Mouse (Mus musculus): ENCODE measurements around the gene Jak3. TPM values are rescaled to one million over a fixed set of nuclear protein-coding genes. Genes with fewer than 3 reads are reported as not detected.

Gene Jak3
- polyA plus RNA-seq, 1 experiment from 2014 or later: 3.4 TPM

DNA sequence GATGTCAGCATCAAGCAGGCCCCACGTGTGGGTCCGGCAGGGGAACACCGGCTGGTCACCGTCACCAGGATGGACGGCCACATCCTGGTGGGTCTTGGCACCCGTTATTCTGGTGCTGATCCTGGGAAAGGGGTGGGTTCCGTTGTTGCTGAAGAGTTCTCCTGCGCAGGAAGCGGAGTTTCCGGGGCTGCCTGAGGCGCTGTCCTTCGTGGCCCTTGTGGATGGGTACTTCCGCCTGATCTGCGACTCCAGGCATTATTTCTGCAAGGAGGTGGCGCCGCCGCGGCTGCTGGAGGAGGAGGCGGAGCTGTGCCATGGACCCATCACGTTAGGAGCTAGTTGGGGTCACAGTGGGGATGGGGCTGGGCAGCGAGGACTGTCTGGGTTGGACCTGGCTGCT lies 4.4 kb downstream of the Jak3 start:
- H3K4me2 ChIP-seq (ENCODE audit: low read length): no peak overlapping the region
- H3K9me3 ChIP-seq (ENCODE audit: control insufficient read depth, low read length): no peaks in the 10 kb centered on the region
- no peak for ATAC-seq
- no peak overlapping the region for H3K9ac ChIP-seq (replicated peaks; ENCODE audit: low read depth, low read length)
- H3K4me1 ChIP-seq (replicated peaks; ENCODE audit: control insufficient read depth, insufficient read depth, low read length): peaks cover 15% of the 10 kb centered on the region
- no peak overlapping the region for H3K4me3 ChIP-seq (replicated peaks; ENCODE audit: low read length)
- 3% methylated on average over 21 of the region's 21 CpGs for WGBS
- no peak overlapping the region for H3K27ac ChIP-seq (ENCODE audit: low read length)
- peaks cover 76% of the 10 kb centered on the region for H3K27me3 ChIP-seq (replicated peaks; ENCODE audit: control insufficient read depth, insufficient read depth, low read length)
- no peaks in the 10 kb centered on the region for H3K36me3 ChIP-seq (ENCODE audit: control insufficient read depth, insufficient read depth)

DNA sequence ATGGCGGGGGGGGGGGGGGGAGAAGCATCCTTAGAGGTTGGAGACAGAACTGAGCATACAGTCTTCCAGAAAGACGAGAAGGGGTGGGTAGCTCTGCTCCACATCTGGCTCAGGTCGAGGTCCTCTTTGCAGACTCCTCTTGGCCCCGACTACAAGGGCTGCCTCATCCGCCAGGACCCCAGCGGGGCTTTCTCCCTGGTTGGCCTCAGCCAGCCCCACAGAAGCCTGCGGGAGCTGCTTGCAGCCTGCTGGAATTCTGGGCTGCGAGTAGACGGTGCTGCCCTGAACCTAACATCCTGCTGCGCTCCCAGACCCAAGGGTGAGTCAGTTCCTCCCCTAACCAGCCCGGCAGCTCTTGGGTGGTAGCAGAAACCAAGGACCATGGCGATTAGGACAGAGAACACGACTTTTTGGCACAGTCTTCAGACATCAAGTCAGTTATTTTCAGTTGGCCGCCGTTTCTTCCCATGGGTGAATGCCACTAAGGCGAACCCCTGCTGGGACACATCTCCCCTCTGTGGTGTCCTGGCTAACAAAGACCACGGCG lies 5.3 kb downstream of the Jak3 start:
- no peaks in the 10 kb centered on the region for H3K36me3 ChIP-seq (ENCODE audit: control insufficient read depth, insufficient read depth)
- ATAC-seq: no peak
- peaks cover 85% of the 10 kb centered on the region for H3K27me3 ChIP-seq (replicated peaks; ENCODE audit: control insufficient read depth, insufficient read depth, low read length)
- peaks cover 22% of the 10 kb centered on the region for H3K4me1 ChIP-seq (replicated peaks; ENCODE audit: control insufficient read depth, insufficient read depth, low read length)
- H3K4me3 ChIP-seq (replicated peaks; ENCODE audit: low read length): no peak overlapping the region
- 5% methylated on average over 18 of the region's 18 CpGs for WGBS
- no peak overlapping the region for H3K27ac ChIP-seq (ENCODE audit: low read length)
- H3K4me2 ChIP-seq (ENCODE audit: low read length): no peak overlapping the region
- H3K9me3 ChIP-seq (ENCODE audit: control insufficient read depth, low read length): no peaks in the 10 kb centered on the region
- no peak overlapping the region for H3K9ac ChIP-seq (replicated peaks; ENCODE audit: low read depth, low read length)

DNA sequence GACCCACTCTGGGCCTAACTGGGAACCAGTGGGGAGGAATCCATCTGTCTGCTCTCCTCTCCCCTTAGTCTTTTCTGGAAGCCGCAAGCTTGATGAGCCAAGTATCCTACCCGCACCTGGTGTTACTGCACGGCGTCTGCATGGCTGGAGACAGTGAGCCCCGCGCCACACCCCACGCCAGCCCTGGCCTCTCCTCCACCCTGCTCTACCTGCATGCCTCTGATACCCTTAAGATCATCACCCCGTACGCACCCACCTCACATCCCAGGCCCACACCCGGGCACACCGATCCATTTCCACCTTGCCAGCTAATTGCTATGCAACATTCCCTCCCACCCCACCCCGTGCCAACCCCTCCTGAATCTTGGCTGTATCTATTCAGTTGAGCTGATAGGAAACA lies 6.7 kb downstream of the Jak3 start:
- no peaks in the 10 kb centered on the region for H3K9me3 ChIP-seq (ENCODE audit: control insufficient read depth, low read length)
- no peak overlapping the region for H3K4me3 ChIP-seq (replicated peaks; ENCODE audit: low read length)
- H3K36me3 ChIP-seq (ENCODE audit: control insufficient read depth, insufficient read depth): no peaks in the 10 kb centered on the region
- H3K27ac ChIP-seq (ENCODE audit: low read length): no peak overlapping the region
- H3K4me1 ChIP-seq (replicated peaks; ENCODE audit: control insufficient read depth, insufficient read depth, low read length): peaks cover 20% of the 10 kb centered on the region
- 43% methylated on average over 12 of the region's 12 CpGs for WGBS
- peaks cover 98% of the 10 kb centered on the region for H3K27me3 ChIP-seq (replicated peaks; ENCODE audit: control insufficient read depth, insufficient read depth, low read length)
- ATAC-seq: no peak
- H3K4me2 ChIP-seq (ENCODE audit: low read length): no peak overlapping the region
- no peak overlapping the region for H3K9ac ChIP-seq (replicated peaks; ENCODE audit: low read depth, low read length)

DNA sequence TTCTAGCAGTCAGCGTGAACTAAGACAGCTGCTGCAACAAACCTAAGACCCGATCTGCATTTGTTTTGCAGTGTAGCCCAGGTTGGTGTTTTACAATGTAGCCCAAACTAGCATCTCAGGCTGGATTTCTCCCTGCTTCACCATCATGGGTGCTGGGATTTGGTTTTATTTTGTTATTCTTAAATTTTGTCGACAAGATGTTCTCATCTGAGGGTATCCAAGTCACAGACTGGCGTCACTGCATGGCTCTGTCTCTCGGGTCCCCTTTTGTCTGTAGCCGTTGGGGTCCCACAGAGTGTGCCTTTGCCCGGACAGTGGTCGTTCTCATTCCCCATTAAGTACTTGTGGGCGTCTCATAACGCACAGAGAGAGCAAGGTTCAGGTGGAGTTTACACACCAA lies 8.6 kb downstream of the Jak3 start:
- H3K4me3 ChIP-seq (replicated peaks; ENCODE audit: low read length): no peak overlapping the region
- no peaks in the 10 kb centered on the region for H3K9me3 ChIP-seq (ENCODE audit: control insufficient read depth, low read length)
- no peak overlapping the region for H3K4me2 ChIP-seq (ENCODE audit: low read length)
- peaks cover 98% of the 10 kb centered on the region for H3K27me3 ChIP-seq (replicated peaks; ENCODE audit: control insufficient read depth, insufficient read depth, low read length)
- no peak overlapping the region for H3K27ac ChIP-seq (ENCODE audit: low read length)
- H3K4me1 ChIP-seq (replicated peaks; ENCODE audit: control insufficient read depth, insufficient read depth, low read length): peaks cover 16% of the 10 kb centered on the region
- H3K36me3 ChIP-seq (ENCODE audit: control insufficient read depth, insufficient read depth): no peaks in the 10 kb centered on the region
- H3K9ac ChIP-seq (replicated peaks; ENCODE audit: low read depth, low read length): no peak overlapping the region
- 8% methylated on average over 10 of the region's 10 CpGs for WGBS
- no peak for ATAC-seq

DNA sequence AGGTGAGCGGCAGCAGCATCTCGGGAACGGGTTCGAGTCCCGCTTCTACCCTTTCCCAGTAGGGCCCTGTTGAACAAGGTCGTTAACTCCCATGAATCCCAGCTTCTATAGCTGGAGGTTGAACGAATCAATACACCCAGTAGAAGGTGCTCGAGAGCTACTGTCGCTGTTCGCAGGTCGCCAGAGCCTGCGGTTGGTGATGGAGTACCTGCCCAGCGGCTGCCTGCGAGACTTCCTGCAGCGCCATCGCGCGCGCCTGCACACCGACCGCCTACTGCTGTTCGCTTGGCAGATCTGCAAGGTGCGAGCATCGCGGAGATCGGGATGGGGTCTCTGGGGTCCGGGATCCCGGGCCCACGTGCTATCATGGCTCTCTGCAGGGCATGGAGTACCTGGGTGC lies 9.5 kb downstream of the Jak3 start:
- Histone ChIP-seq H3K4me1 (replicated peaks; ENCODE audit: control insufficient read depth, insufficient read depth, low read length) (peaks cover 12% of the 10 kb centered on the region), H3K27ac (ENCODE audit: low read length) (no peak overlapping the region), H3K4me2 (ENCODE audit: low read length) (peak overlapping the region; percentile 67)

DNA sequence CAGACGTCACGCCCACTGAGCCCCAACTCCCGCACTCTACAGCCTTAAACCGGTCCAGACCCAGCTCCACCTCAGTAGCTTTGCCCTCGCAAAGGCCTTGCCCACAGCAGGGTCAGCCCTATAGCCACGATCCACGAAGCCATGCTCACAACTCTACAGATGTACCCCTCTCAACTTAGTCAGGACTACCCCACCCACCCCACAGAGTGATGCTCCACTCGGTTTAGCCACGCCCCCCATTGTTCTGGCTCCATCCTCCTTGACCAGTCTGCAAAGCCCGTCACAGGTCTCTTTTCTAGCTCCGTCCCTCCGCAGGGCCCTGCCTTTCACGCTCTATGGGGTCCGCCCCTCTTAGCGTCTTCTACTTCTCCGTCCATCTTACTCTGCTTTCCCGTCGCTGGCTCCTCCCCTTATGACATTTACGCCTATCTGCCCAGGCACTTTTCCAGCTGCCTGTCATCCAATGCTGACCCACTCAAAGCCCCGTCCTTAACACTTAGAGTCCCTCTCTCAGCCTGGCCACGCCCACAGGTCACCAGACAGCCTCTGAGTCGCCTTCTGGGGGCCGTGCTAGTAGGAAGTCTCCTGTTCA lies 10.1 kb downstream of the Jak3 start:
- H3K36me3 ChIP-seq (ENCODE audit: control insufficient read depth, insufficient read depth): no peaks in the 10 kb centered on the region
- peak overlapping the region; percentile 67 for H3K4me2 ChIP-seq (ENCODE audit: low read length)
- 1% methylated on average over 23 of the region's 23 CpGs for WGBS
- no peak overlapping the region for H3K27ac ChIP-seq (ENCODE audit: low read length)
- peak overlapping the region; percentile 41; the same call in 1 of the 2 replicates for H3K9ac ChIP-seq (replicated peaks; ENCODE audit: low read depth, low read length)
- H3K4me1 ChIP-seq (replicated peaks; ENCODE audit: control insufficient read depth, insufficient read depth, low read length): peaks cover 12% of the 10 kb centered on the region
- H3K27me3 ChIP-seq (replicated peaks; ENCODE audit: control insufficient read depth, insufficient read depth, low read length): peaks cover 98% of the 10 kb centered on the region
- ATAC-seq: peak; percentile 21
- H3K9me3 ChIP-seq (ENCODE audit: control insufficient read depth, low read length): no peaks in the 10 kb centered on the region
- peak overlapping the region; percentile 43 for H3K4me3 ChIP-seq (replicated peaks; ENCODE audit: low read length)

More for the DNA sequence above, 9.5 kb downstream of the Jak3 start:
- H3K27me3 ChIP-seq (replicated peaks; ENCODE audit: control insufficient read depth, insufficient read depth, low read length): peaks cover 100% of the 10 kb centered on the region
- peak; percentile 37 for ATAC-seq
- peak overlapping the region; percentile 43 for H3K4me3 ChIP-seq (replicated peaks; ENCODE audit: low read length)
- no peaks in the 10 kb centered on the region for H3K36me3 ChIP-seq (ENCODE audit: control insufficient read depth, insufficient read depth)
- WGBS: 1% methylated on average over 29 of the region's 29 CpGs
- H3K9me3 ChIP-seq (ENCODE audit: control insufficient read depth, low read length): no peaks in the 10 kb centered on the region
- H3K9ac ChIP-seq (replicated peaks; ENCODE audit: low read depth, low read length): peak overlapping the region; percentile 41; the same call in 1 of the 2 replicates

DNA sequence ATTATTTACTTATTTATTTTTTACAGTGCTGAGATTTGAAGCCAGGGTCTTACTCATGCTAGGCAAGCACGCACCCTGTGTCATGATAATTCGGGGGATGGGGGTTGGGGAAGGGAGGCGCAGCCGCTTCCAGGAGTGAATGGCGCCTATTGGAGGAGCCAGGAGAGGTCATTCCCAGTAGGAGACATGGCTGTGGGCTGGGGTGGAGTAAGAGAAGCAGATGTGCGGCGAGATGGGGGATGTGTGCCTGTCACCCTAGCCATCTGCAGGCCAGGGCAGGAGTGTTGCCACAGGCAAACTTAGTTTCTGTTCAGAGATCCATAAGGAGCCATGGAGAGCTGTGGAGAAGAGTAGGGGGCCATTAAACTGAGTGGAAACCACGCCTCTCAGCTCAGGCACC lies 11.5 kb downstream of the Jak3 start:
- 3% methylated on average over 8 of the region's 8 CpGs for WGBS
- no peak overlapping the region for H3K4me3 ChIP-seq (replicated peaks; ENCODE audit: low read length)
- H3K27ac ChIP-seq (ENCODE audit: low read length): no peak overlapping the region
- H3K9me3 ChIP-seq (ENCODE audit: control insufficient read depth, low read length): no peaks in the 10 kb centered on the region
- no peaks in the 10 kb centered on the region for H3K36me3 ChIP-seq (ENCODE audit: control insufficient read depth, insufficient read depth)
- ATAC-seq: no peak
- H3K9ac ChIP-seq (replicated peaks; ENCODE audit: low read depth, low read length): no peak overlapping the region
- H3K27me3 ChIP-seq (replicated peaks; ENCODE audit: control insufficient read depth, insufficient read depth, low read length): peaks cover 98% of the 10 kb centered on the region
- H3K4me2 ChIP-seq (ENCODE audit: low read length): no peak overlapping the region
- peaks cover 13% of the 10 kb centered on the region for H3K4me1 ChIP-seq (replicated peaks; ENCODE audit: control insufficient read depth, insufficient read depth, low read length)

DNA sequence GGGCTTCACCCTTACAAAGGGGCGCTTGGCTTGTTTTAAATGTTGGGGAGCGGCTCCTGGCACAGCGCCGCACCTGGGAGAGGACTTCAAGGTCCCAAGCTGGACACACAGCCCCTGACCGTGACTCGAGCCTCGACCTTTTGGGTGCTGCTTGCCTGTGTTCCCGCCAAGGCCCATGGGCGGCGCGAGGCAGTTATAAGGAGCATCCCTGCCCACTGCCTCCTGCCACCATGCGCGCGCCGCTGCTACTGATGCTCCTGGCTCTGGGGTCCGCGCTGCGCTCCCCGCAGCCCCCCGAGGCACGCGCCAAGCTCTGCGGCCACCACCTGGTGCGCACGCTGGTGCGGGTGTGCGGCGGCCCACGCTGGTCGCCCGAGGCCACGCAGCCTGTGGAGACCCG lies 12.9 kb downstream of the Jak3 start, which contains the start of gene Insl3:
TSS of gene Insl3 (plus strand) at position 187 of the 400 bp plus-strand sequence.
- 5% methylated on average over 33 of the region's 33 CpGs for WGBS
- peaks cover 98% of the 10 kb centered on the region for H3K27me3 ChIP-seq (replicated peaks; ENCODE audit: control insufficient read depth, insufficient read depth, low read length)
- H3K4me2 ChIP-seq (ENCODE audit: low read length): no peak within 1 kb of the TSS
- H3K27ac ChIP-seq (ENCODE audit: low read length): no peak within 1 kb of the TSS
- H3K4me1 ChIP-seq (replicated peaks; ENCODE audit: control insufficient read depth, insufficient read depth, low read length): peaks cover 24% of the 10 kb centered on the region
- H3K9me3 ChIP-seq (ENCODE audit: control insufficient read depth, low read length): no peaks in the 10 kb centered on the region
- no peak within 1 kb of the TSS for H3K9ac ChIP-seq (replicated peaks; ENCODE audit: low read depth, low read length)
- no peaks in the 10 kb centered on the region for H3K36me3 ChIP-seq (ENCODE audit: control insufficient read depth, insufficient read depth)
- ATAC-seq: no peak
- H3K4me3 ChIP-seq (replicated peaks; ENCODE audit: low read length): no peak within 1 kb of the TSS

DNA sequence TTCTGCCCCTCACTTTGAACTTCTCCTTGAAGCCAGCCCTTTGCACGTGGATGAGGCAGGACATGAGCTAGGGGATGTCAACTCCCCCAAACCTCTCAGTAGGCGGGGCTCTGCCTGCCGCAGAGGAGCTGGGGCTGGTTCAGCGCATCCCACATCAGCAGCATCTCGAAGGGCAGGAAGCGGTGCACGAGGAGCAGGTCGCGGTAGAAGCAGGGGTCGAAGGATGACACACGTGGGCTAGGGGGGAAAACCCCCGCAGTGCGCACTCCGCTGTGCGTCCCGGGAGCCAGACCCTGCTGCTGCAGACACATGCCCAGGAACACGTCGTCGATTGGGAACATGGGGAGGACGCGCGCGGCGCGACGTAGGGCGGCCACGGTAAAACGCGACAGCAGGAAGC lies 16.4 kb downstream of the Jak3 start:
- Histone ChIP-seq H3K4me3 (replicated peaks; ENCODE audit: low read length) (peak overlapping the region; percentile 18; the same call in 1 of the 2 replicates), H3K9me3 (ENCODE audit: control insufficient read depth, low read length) (no peaks in the 10 kb centered on the region), H3K27ac (ENCODE audit: low read length) (no peak overlapping the region), H3K4me2 (ENCODE audit: low read length) (peak overlapping the region; percentile 19; the same call in 1 of the 2 replicates), H3K36me3 (ENCODE audit: control insufficient read depth, insufficient read depth) (no peaks in the 10 kb centered on the region), H3K4me1 (replicated peaks; ENCODE audit: control insufficient read depth, insufficient read depth, low read length) (peaks cover 12% of the 10 kb centered on the region), H3K9ac (replicated peaks; ENCODE audit: low read depth, low read length) (no peak overlapping the region), H3K27me3 (replicated peaks; ENCODE audit: control insufficient read depth, insufficient read depth, low read length) (peaks cover 87% of the 10 kb centered on the region)
- 2% methylated on average over 30 of the region's 30 CpGs for WGBS
- ATAC-seq: no peak
